Mouse (Mus musculus) embryonic facial prominence, embryonic 14.5 days (tissue): ENCODE measurements around the gene Cenpp. TPM values are rescaled to one million over a fixed set of nuclear protein-coding genes. Genes with fewer than 3 reads are reported as not detected.
A peak's percentile ranks its signal among the peaks of the same experiment; 100 is the strongest.

Experiments used
- ATAC-seq: fragments of 200-750 bp; cut with Nextera tagmentation; 2 replicates; pipeline ENCODE4 v1.8.0; 2017; ENCODE audit warnings: low read depth, moderate number of reproducible peaks, moderate TSS enrichment
- DNase-seq: peaks from one replicate; pipeline ENCODE4 v3.0.0-alpha.2; 2015; ENCODE audit warnings: low spot score
- H3K27ac ChIP-seq: fragments of 300-500 bp; sonication (generic); replicated peaks from 2 replicates; pipeline ENCODE4 v1.5.1; 2014; ENCODE audit warnings: low read depth, mild to moderate bottlenecking, low read length, moderate library complexity
- H3K27me3 ChIP-seq: fragments of 300-500 bp; sonication (generic); replicated peaks from 2 replicates; pipeline ENCODE4 v1.6.1; 2014; ENCODE audit warnings: low read length; ENCODE audit not compliant: control insufficient read depth, insufficient read depth
- H3K36me3 ChIP-seq: fragments of 300-500 bp; sonication (generic); 2 replicates; pipeline ENCODE4 v1.6.1; 2014; ENCODE audit warnings: low read length, mixed read lengths; ENCODE audit not compliant: control insufficient read depth, insufficient read depth
- H3K4me1 ChIP-seq: fragments of 300-500 bp; sonication (generic); 2 replicates; pipeline ENCODE4 v1.6.1; 2014; ENCODE audit warnings: antibody characterized with exemption, low read length; ENCODE audit not compliant: control insufficient read depth, insufficient read depth
- H3K4me2 ChIP-seq: fragments of 300-500 bp; sonication (generic); 2 replicates; pipeline ENCODE4 v1.6.1; 2014; ENCODE audit warnings: low read depth, mild to moderate bottlenecking, low read length, moderate library complexity, mixed read lengths
- H3K4me3 ChIP-seq: fragments of 300-500 bp; sonication (generic); 2 replicates; pipeline ENCODE4 v1.5.1; 2014; ENCODE audit warnings: low read depth, mild to moderate bottlenecking, low read length
- H3K9ac ChIP-seq: fragments of 300-500 bp; sonication (generic); 2 replicates; pipeline ENCODE4 v1.6.1; 2014; ENCODE audit warnings: low read depth, mild to moderate bottlenecking, low read length, moderate library complexity, mixed read lengths
- H3K9me3 ChIP-seq: fragments of 300-500 bp; sonication (generic); 2 replicates; pipeline ENCODE4 v1.6.1; 2016; ENCODE audit warnings: low read length; ENCODE audit not compliant: control insufficient read depth
- WGBS: fragments of 180-500 bp; shearing (Covaris S2); extraction: QIAGEN DNeasy Blood & Tissue Kit; methylation state at CpG from one replicate; pipeline ENCODE4 v1.1.7; 2014; 5-methylcytosine and 5-hydroxymethylcytosine counted together
- polyA plus RNA-seq: library from polyadenylated mRNA; unstranded; fragments of >200 nt; fragmentation: Nextera tagmentation; extraction: Ambion mirVana; gene quantifications from 2 replicates; pipeline ENCODE4 v1.2.1, GENCODE M21; 2014

Gene Cenpp
- polyA plus RNA-seq, 1 experiment from 2014 or later, result 24.0 TPM

DNA sequence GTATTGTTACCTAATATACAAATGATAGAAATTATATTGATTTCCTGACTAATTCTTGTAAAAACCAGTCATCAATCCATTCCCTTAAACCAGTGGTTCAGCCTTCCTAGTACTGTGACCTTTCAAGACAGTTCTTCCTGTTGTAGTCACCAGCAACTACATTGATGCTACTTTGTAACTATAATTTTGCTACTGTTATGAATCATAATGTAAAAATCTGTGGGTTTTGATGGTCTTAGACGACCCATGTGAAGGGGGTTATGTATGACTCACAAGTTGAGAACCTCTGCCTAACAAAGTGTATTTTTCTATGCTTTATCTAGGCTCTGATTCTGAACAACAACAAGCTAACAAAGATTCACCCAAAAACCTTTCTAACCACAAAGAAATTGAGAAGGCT is 95.7 kb downstream of the Cenpp start:
- H3K27ac ChIP-seq, result no peak overlapping the region
- H3K36me3 ChIP-seq, result peaks cover 4% of the 10 kb centered on the region; the same call in 1 of the 2 replicates
- no peak overlapping the region for H3K9ac ChIP-seq
- H3K9me3 ChIP-seq, result no peaks in the 10 kb centered on the region
- 61% methylated on average over 1 of the region's 1 CpGs for WGBS
- no peak overlapping the region for H3K4me2 ChIP-seq
- no peaks in the 10 kb centered on the region for H3K27me3 ChIP-seq
- ATAC-seq (no peak), DNase-seq (no peak)
- H3K4me1 ChIP-seq, result no peaks in the 10 kb centered on the region
- H3K4me3 ChIP-seq, result no peak overlapping the region

DNA sequence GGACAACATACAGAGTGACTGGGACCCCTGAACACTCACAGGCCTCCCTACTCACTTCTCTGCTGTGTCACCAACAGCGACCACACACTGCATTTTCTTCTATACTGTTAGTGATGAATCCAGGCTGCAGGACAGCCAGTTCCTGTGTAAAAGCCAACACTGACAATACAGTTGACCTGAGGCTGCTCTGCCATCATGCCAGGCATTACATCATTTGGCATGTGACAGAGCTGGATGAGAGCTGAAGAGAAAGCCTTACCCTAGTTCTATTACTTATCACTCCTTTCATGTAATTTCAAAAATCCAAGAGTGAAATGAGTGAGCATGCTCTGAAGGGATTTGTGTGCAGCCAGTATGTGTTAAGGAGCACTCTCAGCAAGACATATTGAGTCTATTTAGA is 96.4 kb downstream of the Cenpp start:
- peaks cover 4% of the 10 kb centered on the region; the same call in 1 of the 2 replicates for H3K36me3 ChIP-seq
- no peak overlapping the region for H3K9ac ChIP-seq
- DNase-seq (no peak), ATAC-seq (no peak)
- H3K9me3 ChIP-seq, result no peaks in the 10 kb centered on the region
- H3K27me3 ChIP-seq, result no peaks in the 10 kb centered on the region
- 71% methylated on average over 1 of the region's 1 CpGs for WGBS
- H3K4me1 ChIP-seq, result no peaks in the 10 kb centered on the region
- H3K4me3 ChIP-seq, result no peak overlapping the region
- H3K4me2 ChIP-seq, result no peak overlapping the region
- no peak overlapping the region for H3K27ac ChIP-seq

- Histone ChIP-seq H3K36me3 (peaks cover 4% of the 10 kb centered on the region; the same call in 1 of the 2 replicates), H3K9ac (no peak overlapping the region), H3K4me2 (no peak overlapping the region), H3K9me3 (no peaks in the 10 kb centered on the region), H3K27me3 (no peaks in the 10 kb centered on the region), H3K27ac (no peak overlapping the region), H3K4me3 (no peak overlapping the region), H3K4me1 (no peaks in the 10 kb centered on the region)
- 79% methylated on average over 5 of the region's 5 CpGs for WGBS
- DNase-seq (no peak), ATAC-seq (0 out of 2 replicates have a peak, but pooled peaks have one; percentile 62)
These were observed 98.1 kb downstream of the Cenpp start for GRCm38 (mm10) chr13:49554519-49554918.

DNA sequence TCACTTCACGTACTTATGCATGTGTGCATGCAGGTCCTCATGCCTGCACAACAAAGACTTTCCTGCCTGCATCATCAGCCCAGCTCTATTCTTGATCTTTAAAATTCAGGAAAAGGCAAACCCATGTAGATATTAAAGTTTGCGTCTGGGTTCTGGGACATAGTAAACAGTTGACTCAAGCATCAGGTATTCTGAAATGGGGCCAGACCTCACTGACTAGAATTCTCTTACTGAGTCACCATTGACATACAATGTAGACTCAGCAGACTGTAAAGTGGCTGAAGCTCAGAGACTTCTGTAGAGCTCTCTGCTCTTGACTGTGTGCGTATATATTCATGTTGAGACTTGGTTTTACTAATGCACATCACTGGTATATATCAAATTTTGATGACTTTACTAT is 103.0 kb downstream of the Cenpp start:
- DNase-seq, result no peak

DNA sequence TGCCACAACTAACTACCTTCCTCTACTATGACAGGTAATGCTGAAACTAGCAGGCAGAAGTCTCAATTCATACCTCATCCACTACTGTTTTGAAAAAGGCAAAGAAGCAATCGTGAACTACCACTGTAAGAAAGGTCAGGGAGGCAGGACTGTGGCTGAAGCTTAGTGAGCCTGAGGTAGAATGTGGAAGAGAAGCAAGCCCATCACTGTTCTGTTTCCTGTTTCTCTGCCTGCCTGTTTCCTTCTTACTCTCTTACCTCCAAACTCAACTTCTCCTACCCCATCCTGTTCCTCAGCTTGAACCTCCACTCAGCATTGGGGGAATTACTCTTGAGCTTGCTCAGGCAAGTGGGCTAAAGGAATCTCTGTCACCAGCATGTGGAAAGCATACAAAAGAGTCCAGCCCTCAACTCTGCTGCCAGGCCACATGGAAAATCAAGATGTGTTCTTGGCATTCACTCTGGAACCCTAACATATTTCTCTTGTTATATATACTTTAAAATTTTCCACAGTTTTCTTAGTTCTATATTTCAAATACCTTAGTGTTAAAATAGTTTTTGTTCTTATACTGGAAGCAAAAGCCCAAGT is 104.9 kb downstream of the Cenpp start:
- WGBS, result 75% methylated on average over 1 of the region's 1 CpGs
- no peaks in the 10 kb centered on the region for H3K36me3 ChIP-seq
- H3K4me1 ChIP-seq, result peaks cover 14% of the 10 kb centered on the region
- peak overlapping the region; percentile 43 for H3K4me2 ChIP-seq
- ATAC-seq (no peak), DNase-seq (peak; percentile 82)
- no peak overlapping the region; the same call in 1 of the 2 replicates for H3K4me3 ChIP-seq
- no peaks in the 10 kb centered on the region for H3K27me3 ChIP-seq
- H3K27ac ChIP-seq, result peak overlapping the region; percentile 86
- H3K9me3 ChIP-seq, result no peaks in the 10 kb centered on the region
- H3K9ac ChIP-seq, result no peak overlapping the region

More for the DNA sequence above, 103.0 kb downstream of the Cenpp start:
- Histone ChIP-seq H3K4me2 (no peak overlapping the region), H3K36me3 (no peaks in the 10 kb centered on the region), H3K27ac (no peak overlapping the region), H3K9me3 (no peaks in the 10 kb centered on the region), H3K27me3 (no peaks in the 10 kb centered on the region), H3K9ac (no peak overlapping the region), H3K4me3 (no peak overlapping the region), H3K4me1 (peaks cover 8% of the 10 kb centered on the region)
- no peak for ATAC-seq
- WGBS, result 85% methylated on average over 3 of the region's 3 CpGs

DNA sequence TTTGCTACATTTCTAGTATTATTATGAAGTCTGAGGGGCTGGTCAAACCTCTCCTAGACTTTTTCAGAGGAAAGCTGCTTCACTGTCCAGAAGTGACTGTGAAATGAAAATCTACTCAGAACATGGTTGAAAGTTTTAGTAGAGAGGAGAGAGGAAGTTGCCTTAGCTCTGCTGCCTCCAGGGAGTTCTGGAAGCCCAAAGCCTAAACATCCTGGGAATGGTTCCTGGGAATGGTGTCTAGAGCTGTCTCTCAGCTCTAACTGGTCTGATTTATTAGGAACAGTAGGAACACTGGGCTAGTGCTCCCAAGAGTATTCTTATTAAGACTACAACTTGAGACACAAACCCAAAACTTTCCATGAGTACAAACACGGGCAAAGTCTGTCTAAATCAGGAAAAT is 106.1 kb downstream of the Cenpp start:
- peak overlapping the region; percentile 23 for H3K4me3 ChIP-seq
- 47% methylated on average over 1 of the region's 1 CpGs for WGBS
- H3K27me3 ChIP-seq, result no peaks in the 10 kb centered on the region
- H3K4me2 ChIP-seq, result peak overlapping the region; percentile 43
- H3K4me1 ChIP-seq, result peaks cover 14% of the 10 kb centered on the region
- no peak for DNase-seq
- H3K9ac ChIP-seq, result peak overlapping the region; percentile 63; the same call in 1 of the 2 replicates
- H3K36me3 ChIP-seq, result no peaks in the 10 kb centered on the region
- no peaks in the 10 kb centered on the region for H3K9me3 ChIP-seq
- no peak for ATAC-seq
- H3K27ac ChIP-seq, result peak overlapping the region; percentile 86

- peaks cover 14% of the 10 kb centered on the region for H3K4me1 ChIP-seq
- no peaks in the 10 kb centered on the region for H3K9me3 ChIP-seq
- H3K4me2 ChIP-seq, result peak overlapping the region; percentile 43
- DNase-seq, result peak; percentile 92
- peak overlapping the region; percentile 86 for H3K27ac ChIP-seq
- no peaks in the 10 kb centered on the region for H3K36me3 ChIP-seq
- ATAC-seq, result peak; percentile 88
- H3K27me3 ChIP-seq, result no peaks in the 10 kb centered on the region
- H3K4me3 ChIP-seq, result peak overlapping the region; percentile 23
- WGBS, result 24% methylated on average over 3 of the region's 3 CpGs
- peak overlapping the region; percentile 63 for H3K9ac ChIP-seq
These were observed 106.9 kb downstream of the Cenpp start for GRCm38 (mm10) chr13:49545646-49546045.

GRCm38 (mm10) chr13:49544279-49544678 is 108.3 kb downstream of the Cenpp start, which contains the start of gene Aspn:
Gene Aspn (plus strand): TSS chr13:49544443.
- 32% methylated on average over 3 of the region's 3 CpGs for WGBS

DNA sequence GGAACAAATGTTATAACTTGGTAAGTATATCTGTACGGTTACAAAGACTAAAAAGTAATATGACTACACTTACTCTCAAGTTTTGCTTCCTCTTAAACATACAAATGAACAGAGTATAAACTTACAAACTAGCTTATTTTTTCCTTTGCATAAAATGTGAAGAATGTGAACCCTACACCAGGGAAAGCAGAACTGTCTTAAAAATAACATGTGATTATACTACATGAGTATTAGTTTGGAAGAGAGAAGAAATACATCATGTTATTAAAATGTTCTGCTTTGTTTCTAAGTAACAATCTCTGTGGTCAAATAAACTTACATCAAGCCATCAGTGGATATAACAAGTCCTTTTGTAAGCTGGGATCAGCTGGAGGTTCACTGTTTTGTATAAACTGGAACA is 113.9 kb downstream of the Cenpp start:
- H3K4me3 ChIP-seq, result no peak overlapping the region
- ATAC-seq (no peak), DNase-seq (no peak)
- H3K4me1 ChIP-seq, result peaks cover 5% of the 10 kb centered on the region
- H3K27ac ChIP-seq, result no peak overlapping the region
- no peaks in the 10 kb centered on the region for H3K27me3 ChIP-seq
- H3K9ac ChIP-seq, result no peak overlapping the region
- no peaks in the 10 kb centered on the region for H3K36me3 ChIP-seq
- H3K9me3 ChIP-seq, result no peaks in the 10 kb centered on the region
- no peak overlapping the region for H3K4me2 ChIP-seq
- 51% methylated on average over 1 of the region's 1 CpGs for WGBS

More at GRCm38 (mm10) chr13:49544279-49544678, 108.3 kb downstream of the Cenpp start, which contains the start of gene Aspn:
- Histone ChIP-seq H3K4me1 (peaks cover 14% of the 10 kb centered on the region), H3K36me3 (no peaks in the 10 kb centered on the region), H3K4me2 (peak within 1 kb of the TSS; percentile 43), H3K9me3 (no peaks in the 10 kb centered on the region), H3K27me3 (no peaks in the 10 kb centered on the region), H3K27ac (peak within 1 kb of the TSS; percentile 86), H3K9ac (peak within 1 kb of the TSS; percentile 63), H3K4me3 (peak within 1 kb of the TSS; percentile 23)
- peak; percentile 91 for DNase-seq
- ATAC-seq, result 0 out of 2 replicates have a peak, but pooled peaks have one; percentile 50
